Mouse (Mus musculus) forebrain, embryonic 16.5 days (tissue): ENCODE measurements at regions not wholly inside any gene's neighbourhood (a gene's known extent, or its start where the extent isn't known, plus 50 kb on each side); places are given as distances from the start of the nearest gene placed in this dataset.

Experiments used
- ATAC-seq: fragments of 200-750 bp; cut with Nextera tagmentation; 2 replicates; pipeline ENCODE4 v1.8.0; 2017; ENCODE audit warnings: mild to moderate bottlenecking, moderate library complexity
- H3K27ac ChIP-seq: fragments of 300-500 bp; sonication (generic); 2 replicates; pipeline ENCODE4 v1.5.1; 2014; ENCODE audit warnings: low read length, control low read depth
- H3K27me3 ChIP-seq: fragments of 300-500 bp; sonication (generic); replicated peaks from 2 replicates; pipeline ENCODE4 v1.6.1; 2014; ENCODE audit warnings: low read length; ENCODE audit not compliant: control insufficient read depth, insufficient read depth
- H3K36me3 ChIP-seq: fragments of 300-500 bp; sonication (generic); 2 replicates; pipeline ENCODE4 v1.6.1; 2014; ENCODE audit not compliant: control insufficient read depth, insufficient read depth
- H3K4me1 ChIP-seq: fragments of 300-500 bp; sonication (generic); replicated peaks from 2 replicates; pipeline ENCODE4 v1.6.1; 2014; ENCODE audit warnings: low read length; ENCODE audit not compliant: control insufficient read depth, insufficient read depth
- H3K4me2 ChIP-seq: fragments of 300-500 bp; sonication (generic); 2 replicates; pipeline ENCODE4 v1.6.1; 2014; ENCODE audit warnings: mild to moderate bottlenecking, low read length, control low read depth
- H3K4me3 ChIP-seq: fragments of 300-500 bp; sonication (generic); replicated peaks from 2 replicates; pipeline ENCODE4 v1.5.1; 2014; ENCODE audit warnings: mild to moderate bottlenecking, low read length, control low read depth
- H3K9ac ChIP-seq: fragments of 300-500 bp; sonication (generic); replicated peaks from 2 replicates; pipeline ENCODE4 v1.6.1; 2014; ENCODE audit warnings: low read depth, low read length, control low read depth
- H3K9me3 ChIP-seq: fragments of 300-500 bp; sonication (generic); 2 replicates; pipeline ENCODE4 v1.6.1; 2016; ENCODE audit warnings: low read length; ENCODE audit not compliant: control insufficient read depth
- WGBS: fragments of 180-500 bp; shearing (Covaris S2); extraction: QIAGEN DNeasy Blood & Tissue Kit; methylation state at CpG from one replicate; pipeline ENCODE4 v1.1.7; 2014; 5-methylcytosine and 5-hydroxymethylcytosine counted together

- no peaks in the 10 kb centered on the region for H3K36me3 ChIP-seq
- H3K4me3 ChIP-seq: no peak overlapping the region
- no peak overlapping the region for H3K4me2 ChIP-seq
- ATAC-seq: no peak
- H3K9me3 ChIP-seq: no peaks in the 10 kb centered on the region
- H3K27ac ChIP-seq: no peak overlapping the region
- no peak overlapping the region for H3K9ac ChIP-seq
- no peaks in the 10 kb centered on the region for H3K4me1 ChIP-seq
- no peaks in the 10 kb centered on the region for H3K27me3 ChIP-seq
Measured at GRCm38 (mm10) chr12:25613473-25613872, 516.5 kb upstream of the Id2 start.

GRCm38 (mm10) chr12:25609045-25609444 lies 512.1 kb upstream of the Id2 start:
- H3K9me3 ChIP-seq: no peaks in the 10 kb centered on the region
- WGBS: 27% methylated on average over 2 of the region's 2 CpGs
- no peaks in the 10 kb centered on the region for H3K36me3 ChIP-seq
- no peaks in the 10 kb centered on the region for H3K27me3 ChIP-seq
- no peak overlapping the region for H3K27ac ChIP-seq
- H3K4me2 ChIP-seq: no peak overlapping the region
- no peak for ATAC-seq
- no peak overlapping the region for H3K4me3 ChIP-seq
- no peak overlapping the region for H3K9ac ChIP-seq
- H3K4me1 ChIP-seq: no peaks in the 10 kb centered on the region

- H3K36me3 ChIP-seq: no peaks in the 10 kb centered on the region
- no peak overlapping the region for H3K4me3 ChIP-seq
- H3K4me2 ChIP-seq: no peak overlapping the region
- no peaks in the 10 kb centered on the region for H3K9me3 ChIP-seq
- 78% methylated on average over 3 of the region's 3 CpGs for WGBS
- ATAC-seq: no peak
- H3K4me1 ChIP-seq: no peaks in the 10 kb centered on the region
- no peak overlapping the region for H3K27ac ChIP-seq
- H3K9ac ChIP-seq: no peak overlapping the region
- no peaks in the 10 kb centered on the region for H3K27me3 ChIP-seq
Measured at GRCm38 (mm10) chr12:25605396-25605795, 508.5 kb upstream of the Id2 start.

GRCm38 (mm10) chr12:25590262-25590661 lies 493.3 kb upstream of the Id2 start:
- Histone ChIP-seq H3K27ac (no peak overlapping the region), H3K4me3 (no peak overlapping the region), H3K4me2 (no peak overlapping the region), H3K4me1 (no peaks in the 10 kb centered on the region), H3K9me3 (peaks cover under 1% of the 10 kb centered on the region; the same call in 1 of the 2 replicates), H3K9ac (no peak overlapping the region), H3K36me3 (no peaks in the 10 kb centered on the region), H3K27me3 (no peaks in the 10 kb centered on the region)
- WGBS: 90% methylated on average over 2 of the region's 2 CpGs
- ATAC-seq: no peak

- no peaks in the 10 kb centered on the region for H3K9me3 ChIP-seq
- no peaks in the 10 kb centered on the region for H3K27me3 ChIP-seq
- no peaks in the 10 kb centered on the region for H3K36me3 ChIP-seq
- 95% methylated on average over 3 of the region's 3 CpGs for WGBS
- no peak overlapping the region for H3K4me2 ChIP-seq
- no peak overlapping the region for H3K9ac ChIP-seq
- H3K4me1 ChIP-seq: no peaks in the 10 kb centered on the region
- H3K27ac ChIP-seq: no peak overlapping the region
- no peak for ATAC-seq
- no peak overlapping the region for H3K4me3 ChIP-seq
Measured at GRCm38 (mm10) chr12:25585746-25586145, 488.8 kb upstream of the Id2 start.

GRCm38 (mm10) chr12:25579407-25579806 lies 482.5 kb upstream of the Id2 start:
- Histone ChIP-seq H3K27me3 (no peaks in the 10 kb centered on the region), H3K9me3 (no peaks in the 10 kb centered on the region), H3K4me1 (no peaks in the 10 kb centered on the region), H3K4me2 (no peak overlapping the region), H3K27ac (no peak overlapping the region), H3K4me3 (no peak overlapping the region), H3K9ac (no peak overlapping the region), H3K36me3 (no peaks in the 10 kb centered on the region)
- WGBS: 85% methylated on average over 8 of the region's 8 CpGs
- ATAC-seq: no peak

- no peak for ATAC-seq
- H3K4me2 ChIP-seq: no peak overlapping the region
- WGBS: 88% methylated on average over 2 of the region's 2 CpGs
Measured at GRCm38 (mm10) chr12:25565131-25565530, 468.2 kb upstream of the Id2 start.

GRCm38 (mm10) chr12:25559601-25560000 lies 462.7 kb upstream of the Id2 start:
- Histone ChIP-seq H3K9ac (no peak overlapping the region), H3K36me3 (no peaks in the 10 kb centered on the region), H3K4me1 (no peaks in the 10 kb centered on the region), H3K9me3 (no peaks in the 10 kb centered on the region), H3K27me3 (no peaks in the 10 kb centered on the region), H3K4me3 (no peak overlapping the region), H3K27ac (no peak overlapping the region), H3K4me2 (no peak overlapping the region)
- ATAC-seq: no peak

More at GRCm38 (mm10) chr12:25565131-25565530, 468.2 kb upstream of the Id2 start:
- no peak overlapping the region for H3K4me3 ChIP-seq
- no peaks in the 10 kb centered on the region for H3K27me3 ChIP-seq
- H3K4me1 ChIP-seq: no peaks in the 10 kb centered on the region
- H3K27ac ChIP-seq: no peak overlapping the region
- H3K9me3 ChIP-seq: no peaks in the 10 kb centered on the region
- H3K9ac ChIP-seq: no peak overlapping the region
- H3K36me3 ChIP-seq: no peaks in the 10 kb centered on the region

- WGBS: 85% methylated on average over 1 of the region's 1 CpGs
- Histone ChIP-seq H3K9me3 (no peaks in the 10 kb centered on the region), H3K4me3 (no peak overlapping the region), H3K9ac (no peak overlapping the region), H3K4me1 (no peaks in the 10 kb centered on the region), H3K27me3 (no peaks in the 10 kb centered on the region), H3K4me2 (no peak overlapping the region), H3K27ac (no peak overlapping the region), H3K36me3 (no peaks in the 10 kb centered on the region)
- no peak for ATAC-seq
Measured at GRCm38 (mm10) chr12:25553656-25554055, 456.7 kb upstream of the Id2 start.

- no peaks in the 10 kb centered on the region for H3K27me3 ChIP-seq
- H3K27ac ChIP-seq: no peak overlapping the region
- H3K9me3 ChIP-seq: no peaks in the 10 kb centered on the region
- no peak for ATAC-seq
- no peak overlapping the region for H3K4me3 ChIP-seq
- no peak overlapping the region for H3K9ac ChIP-seq
- H3K4me2 ChIP-seq: no peak overlapping the region
- WGBS: 92% methylated on average over 3 of the region's 3 CpGs
- H3K36me3 ChIP-seq: no peaks in the 10 kb centered on the region
- H3K4me1 ChIP-seq: no peaks in the 10 kb centered on the region
Measured at GRCm38 (mm10) chr12:25549735-25550134, 452.8 kb upstream of the Id2 start.
